Mouse (Mus musculus) spleen, embryonic (tissue): ENCODE measurements around the gene Insc.
"Not testable (repeated sequence)": the region's sequence is repeated elsewhere in the genome, so short reads cannot be mapped to it uniquely, and the experiment has no call there.

Experiments
- CTCF ChIA-PET: fragments of 350-600 bp; sonication (Branson Sonifier 250); formaldehyde crosslinking; loops from one replicate; lab custom pipeline; 2022; lab: Charles Lee

The Insc gene

GRCm38 (mm10) chr7:114743022-114743780, at the start of gene Insc:
TSS of gene Insc (plus strand) at chr7:114743694.
- CTCF ChIA-PET: interaction anchor here (0.6 kb wide), 1 partner anchor 13 kb away, joined by 5 read pairs; no protein-coding TSS in a partner anchor

DNA sequence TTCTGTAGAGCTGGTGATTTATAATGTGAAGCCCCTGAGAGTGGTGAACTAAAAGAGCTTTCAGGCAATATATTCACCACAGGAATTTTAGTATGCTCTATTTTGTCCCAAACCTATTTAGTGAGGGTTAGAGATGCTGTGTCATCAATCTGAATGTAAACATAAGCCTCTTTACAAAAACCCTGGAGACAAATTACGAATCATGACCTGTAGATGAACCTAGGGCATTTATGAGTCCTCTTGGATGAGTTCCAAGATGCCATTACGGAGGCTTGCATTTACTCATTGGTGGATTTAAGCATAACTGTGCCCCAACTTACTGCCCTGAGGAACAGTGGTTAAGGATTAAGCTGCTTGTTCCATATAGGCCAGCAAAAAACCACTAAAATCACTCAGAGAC, 42.6 kb upstream of the Insc start:
- CTCF ChIA-PET: no interaction called here

DNA sequence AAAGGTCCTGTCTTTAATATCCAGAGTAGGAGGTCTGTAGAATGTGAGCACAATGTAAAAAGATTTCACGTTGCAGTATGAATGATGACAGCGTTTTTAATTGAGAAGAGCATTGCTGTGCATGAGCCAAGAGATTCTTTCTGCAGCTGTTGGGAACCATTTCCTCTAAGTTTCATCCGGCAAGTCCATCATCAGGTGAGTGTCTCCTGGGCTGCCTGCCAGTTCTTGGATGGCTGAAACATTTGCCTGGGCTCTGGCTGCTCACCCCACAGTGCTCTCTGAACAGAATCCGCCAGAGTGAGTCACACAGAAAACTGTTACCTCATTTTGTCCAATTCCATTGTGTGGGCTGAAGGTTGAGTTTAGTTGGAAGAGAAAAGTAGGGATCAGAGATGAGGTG, 36.8 kb upstream of the Insc start:
- CTCF ChIA-PET: no interaction called here

DNA sequence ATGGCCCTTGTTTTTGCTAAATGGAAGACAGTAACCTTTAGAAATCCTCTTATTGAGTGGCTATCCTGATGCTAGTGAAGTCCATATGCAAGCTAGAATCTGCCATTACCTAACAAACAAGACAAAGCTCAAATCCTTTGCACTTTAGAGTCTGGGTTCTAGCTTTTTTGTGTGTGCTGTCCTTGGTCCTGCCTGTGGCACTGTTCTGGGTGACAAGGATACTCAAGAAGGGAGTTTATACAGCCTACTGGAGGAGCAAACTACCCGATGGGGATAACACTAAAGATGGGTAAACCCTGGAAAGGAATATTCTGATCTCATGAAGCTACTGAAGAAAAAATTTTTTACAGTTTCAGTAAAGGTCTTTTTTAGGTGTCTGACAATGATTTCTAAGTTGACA, 36.1 kb upstream of the Insc start:
- CTCF ChIA-PET: no interaction called here

GRCm38 (mm10) chr7:114710419-114710818, 33.1 kb upstream of the Insc start:
- CTCF ChIA-PET: no interaction called here

DNA sequence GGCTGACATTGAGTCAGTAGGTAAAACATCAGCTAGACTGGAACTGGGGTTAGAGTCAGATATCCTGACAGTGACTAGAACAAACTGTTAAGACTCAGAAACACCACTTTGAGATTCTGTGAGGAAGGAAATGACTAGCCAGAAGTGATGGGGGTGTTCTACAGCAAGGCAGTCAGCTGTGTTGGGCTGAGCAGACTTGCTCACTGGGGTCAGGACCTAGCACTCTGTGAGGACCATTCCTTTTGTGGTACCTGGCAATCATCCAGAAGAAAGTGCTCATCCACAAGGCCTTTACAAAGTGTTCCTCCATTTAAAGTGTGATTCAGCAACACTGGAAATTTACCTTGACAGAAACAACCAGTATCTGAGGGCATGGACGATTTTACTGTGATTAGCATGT, 31.0 kb upstream of the Insc start:
- CTCF ChIA-PET: no interaction called here

DNA sequence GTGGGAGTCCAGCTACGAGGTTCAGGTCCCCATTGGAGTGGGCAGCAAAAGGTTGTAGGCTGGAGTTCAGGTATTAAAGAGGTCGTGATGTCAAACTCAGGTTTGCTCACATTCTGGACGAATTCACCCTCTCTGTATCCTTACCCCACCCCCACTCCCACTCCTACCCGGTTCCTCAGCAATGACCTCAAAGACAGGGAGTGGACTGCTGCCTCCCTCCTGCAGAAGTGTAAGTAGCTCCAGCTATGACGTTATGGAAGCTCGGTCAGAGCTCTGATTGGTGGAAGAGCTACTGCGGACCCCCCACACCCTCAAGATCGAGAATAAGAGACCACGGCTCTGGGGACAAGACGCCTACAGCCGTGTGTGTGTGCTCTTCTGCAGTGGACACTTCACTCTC, 25.2 kb upstream of the Insc start, which contains the start of gene Calcb:
Gene Calcb (plus strand): TSS at position 344 of the 400 bp plus-strand sequence.
- CTCF ChIA-PET: no interaction called here

DNA sequence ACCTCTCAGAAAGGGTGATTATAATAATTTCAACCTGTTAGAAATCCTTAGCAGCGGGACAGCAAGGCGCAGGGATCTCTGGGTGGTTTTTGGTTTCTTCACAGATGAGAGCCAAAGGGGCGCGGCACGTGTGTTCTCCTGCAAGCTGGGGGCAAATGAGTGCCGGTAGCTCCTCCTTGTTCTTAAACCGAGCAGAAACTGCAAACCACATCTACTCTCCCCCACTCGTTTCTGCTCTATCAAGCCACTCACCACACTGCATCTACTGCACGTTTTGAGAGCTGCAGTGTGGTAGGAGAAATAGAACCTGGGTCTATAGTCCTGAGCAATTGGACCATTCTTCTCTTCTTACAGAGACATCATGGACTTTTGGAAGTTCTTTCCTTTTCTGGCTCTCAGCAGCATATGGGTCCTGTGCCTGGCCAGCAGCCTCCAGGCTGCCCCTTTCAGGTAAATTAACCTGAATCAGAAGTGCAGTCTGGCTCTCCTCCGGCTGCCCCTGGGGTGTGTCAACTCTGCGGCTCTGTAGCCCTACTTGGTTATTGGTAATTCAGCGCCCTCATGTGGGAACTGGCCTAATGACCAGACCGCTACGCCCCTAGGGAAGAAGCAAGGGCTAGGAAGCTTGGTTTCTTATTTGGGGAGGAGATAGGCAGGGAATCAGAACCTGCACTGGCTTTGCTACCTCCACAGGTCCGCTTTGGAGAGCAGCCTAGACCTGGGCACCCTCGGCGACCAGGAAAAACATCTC, 23.9 kb upstream of the Insc start:
- CTCF ChIA-PET: no interaction called here

- CTCF ChIA-PET: not testable (repeated sequence)
Measured at GRCm38 (mm10) chr7:114729696-114730095, 13.8 kb upstream of the Insc start.

GRCm38 (mm10) chr7:114731175-114731574, 12.3 kb upstream of the Insc start:
- CTCF ChIA-PET: interaction anchor here (0.6 kb wide), 1 partner anchor 172 kb away, joined by 5 read pairs; no protein-coding TSS in a partner anchor

- CTCF ChIA-PET: interaction anchor here (0.6 kb wide), 1 partner anchor 172 kb away, joined by 5 read pairs; no protein-coding TSS in a partner anchor
Measured at GRCm38 (mm10) chr7:114731700-114732099, 11.8 kb upstream of the Insc start.

GRCm38 (mm10) chr7:114736256-114736655, 7.2 kb upstream of the Insc start:
- CTCF ChIA-PET: no interaction called here

GRCm38 (mm10) chr7:114738166-114738565, 5.3 kb upstream of the Insc start:
- CTCF ChIA-PET: no interaction called here

DNA sequence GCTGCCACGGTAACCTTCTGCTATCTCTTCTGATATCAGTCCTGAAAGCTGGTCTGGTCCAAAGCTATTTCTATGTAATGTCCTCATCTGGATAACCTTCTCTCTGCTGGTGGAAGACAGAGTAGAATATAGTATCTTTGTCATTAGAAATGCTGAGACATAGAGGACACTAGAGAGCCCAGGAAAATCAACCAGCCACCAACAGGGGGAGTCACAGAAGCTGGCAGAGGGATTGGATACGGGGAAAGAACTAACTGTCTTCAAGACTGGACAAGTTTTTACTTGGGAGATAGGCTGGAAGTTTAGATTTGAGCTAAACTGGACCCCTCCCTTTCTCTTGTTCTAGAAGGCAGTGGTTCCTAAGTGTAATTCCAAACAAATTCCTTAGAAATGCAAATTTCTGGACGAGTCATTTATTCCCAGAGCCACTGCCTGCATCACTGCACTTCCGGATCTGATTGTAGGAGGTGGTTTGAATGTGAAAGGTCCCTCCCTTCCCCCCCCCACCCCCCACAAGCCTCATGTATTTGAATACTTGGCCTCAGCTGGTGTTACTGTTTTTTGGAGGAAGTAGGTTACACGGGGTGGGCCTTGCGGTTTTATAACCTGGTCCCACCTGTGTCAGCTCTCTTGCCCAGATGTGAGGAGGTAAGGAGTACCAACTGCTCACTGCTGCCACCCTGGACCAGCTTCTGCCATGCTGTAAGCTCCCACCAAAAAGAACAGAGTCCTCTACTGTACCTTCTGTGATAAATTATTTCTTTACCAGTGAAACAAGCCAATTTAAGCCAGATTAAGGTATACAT, 2.9 kb upstream of the Insc start:
- CTCF ChIA-PET: no interaction called here

DNA sequence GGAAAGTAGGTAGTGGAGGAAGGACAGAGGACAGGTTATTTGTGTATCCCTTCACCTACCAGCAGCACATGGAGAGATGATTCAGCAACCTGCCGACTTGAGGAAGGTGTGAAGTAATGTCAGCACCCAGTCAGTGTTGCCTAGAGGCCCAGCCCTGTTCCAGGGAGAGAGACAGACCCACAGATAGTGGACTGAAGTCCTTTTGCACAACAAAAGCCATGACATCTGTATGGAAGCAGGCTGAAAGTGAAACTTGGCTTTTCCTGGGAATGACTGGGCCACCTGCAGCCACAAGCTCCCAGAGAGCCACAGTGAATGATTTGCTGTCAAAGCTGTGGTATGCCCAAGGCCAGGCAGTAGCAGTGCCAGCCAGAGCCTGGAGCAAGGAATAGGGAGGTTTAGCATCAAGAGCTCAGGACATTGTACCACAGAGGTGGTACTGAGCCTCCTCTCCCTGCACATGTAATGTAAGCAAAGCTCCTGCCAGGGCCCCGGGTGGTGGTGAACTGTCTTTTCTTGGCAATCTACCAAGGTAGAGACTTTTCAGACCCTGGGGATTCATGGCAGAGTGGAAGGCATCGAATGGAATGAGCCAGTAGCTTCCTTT, 1.2 kb downstream of the Insc start:
- CTCF ChIA-PET: no interaction called here

- CTCF ChIA-PET: no interaction called here
Measured at GRCm38 (mm10) chr7:114745481-114746271, 2.2 kb downstream of the Insc start.

DNA sequence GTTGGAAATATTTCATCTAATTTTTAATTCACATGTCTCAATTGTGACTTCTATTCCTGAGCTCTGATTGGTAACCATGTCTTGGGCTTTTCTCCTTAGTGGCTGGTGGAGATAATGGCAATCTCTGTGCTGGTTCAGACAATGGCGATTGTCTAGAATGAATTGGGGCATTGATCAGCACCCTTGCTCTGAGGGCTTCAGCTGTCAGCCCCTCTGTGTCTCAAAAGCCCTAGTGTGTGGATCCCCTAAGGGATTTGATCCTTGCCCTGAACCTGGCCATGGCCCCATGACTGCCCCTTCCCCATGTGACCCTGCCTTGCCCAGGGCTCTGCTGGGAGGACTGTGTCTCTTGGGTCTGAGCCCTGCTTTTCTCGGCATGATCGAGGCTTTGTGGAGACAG, 4.1 kb downstream of the Insc start:
- CTCF ChIA-PET: no interaction called here

GRCm38 (mm10) chr7:114748239-114748638, 4.7 kb downstream of the Insc start:
- CTCF ChIA-PET: no interaction called here

DNA sequence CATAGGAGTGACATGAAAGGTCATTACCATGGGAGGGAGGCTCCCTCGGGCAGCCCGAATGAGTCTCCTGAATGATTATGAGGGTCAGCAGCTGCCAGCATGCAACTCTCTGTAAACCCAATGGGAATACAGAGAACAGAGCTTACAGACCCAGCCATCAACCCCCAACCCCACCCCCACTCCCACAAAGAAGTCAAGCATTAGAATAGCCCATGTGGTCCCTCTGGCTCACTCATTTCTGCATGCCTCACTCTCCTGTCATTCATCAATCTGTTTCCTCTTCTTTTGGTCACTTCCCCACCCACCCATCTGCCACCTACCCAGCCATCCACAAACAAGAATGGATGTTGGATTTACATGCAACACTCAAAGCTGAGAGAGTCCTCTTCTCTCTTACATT, 10.0 kb downstream of the Insc start:
- CTCF ChIA-PET: no interaction called here

- CTCF ChIA-PET: no interaction called here
Measured at GRCm38 (mm10) chr7:114754196-114754595, 10.7 kb downstream of the Insc start.

GRCm38 (mm10) chr7:114754626-114755025, 11.1 kb downstream of the Insc start:
- CTCF ChIA-PET: no interaction called here
